Mouse (Mus musculus): Measurements from ENCODE around the gene Mmp14. TPM values are rescaled to one million over a fixed set of nuclear protein-coding genes. Genes with fewer than 3 reads are reported as not detected.

The Mmp14 gene
- polyA plus RNA-seq, 1 experiment from 2014 or later: 235 TPM

- H3K9me3 ChIP-seq (ENCODE audit: control insufficient read depth, low read length): no peaks in the 10 kb centered on the region
- H3K27me3 ChIP-seq (replicated peaks; ENCODE audit: control insufficient read depth, insufficient read depth, low read length): no peaks in the 10 kb centered on the region
- DNase-seq (ENCODE audit: low spot score) (no peak), ATAC-seq (ENCODE audit: low read depth) (no peak)
- H3K4me1 ChIP-seq (ENCODE audit: control insufficient read depth, insufficient read depth, low read length): peaks cover 20% of the 10 kb centered on the region
- no peak overlapping the region for H3K27ac ChIP-seq (replicated peaks; ENCODE audit: low read depth, low read length)
- H3K36me3 ChIP-seq (ENCODE audit: control insufficient read depth, insufficient read depth, low read length): peaks cover 61% of the 10 kb centered on the region
- WGBS: 87% methylated on average over 12 of the region's 12 CpGs
- H3K4me3 ChIP-seq (ENCODE audit: low read depth, low read length): no peak overlapping the region
- H3K4me2 ChIP-seq (ENCODE audit: low read depth, low read length): no peak overlapping the region
- H3K9ac ChIP-seq (ENCODE audit: low read depth, low read length): no peak overlapping the region
Measured at GRCm38 (mm10) chr14:54439155-54439554, 7.7 kb downstream of the Mmp14 start.

GRCm38 (mm10) chr14:54439610-54440009, 8.2 kb downstream of the Mmp14 start:
- Histone ChIP-seq H3K4me3 (ENCODE audit: low read depth, low read length) (no peak overlapping the region), H3K27ac (replicated peaks; ENCODE audit: low read depth, low read length) (no peak overlapping the region), H3K9me3 (ENCODE audit: control insufficient read depth, low read length) (no peaks in the 10 kb centered on the region), H3K27me3 (replicated peaks; ENCODE audit: control insufficient read depth, insufficient read depth, low read length) (no peaks in the 10 kb centered on the region), H3K9ac (ENCODE audit: low read depth, low read length) (no peak overlapping the region), H3K4me1 (ENCODE audit: control insufficient read depth, insufficient read depth, low read length) (peaks cover 16% of the 10 kb centered on the region), H3K4me2 (ENCODE audit: low read depth, low read length) (no peak overlapping the region), H3K36me3 (ENCODE audit: control insufficient read depth, insufficient read depth, low read length) (peaks cover 61% of the 10 kb centered on the region)
- ATAC-seq (ENCODE audit: low read depth) (no peak), DNase-seq (ENCODE audit: low spot score) (no peak)
- 62% methylated on average over 7 of the region's 7 CpGs for WGBS

- Histone ChIP-seq H3K36me3 (ENCODE audit: control insufficient read depth, insufficient read depth, low read length) (peaks cover 55% of the 10 kb centered on the region), H3K27me3 (replicated peaks; ENCODE audit: control insufficient read depth, insufficient read depth, low read length) (no peaks in the 10 kb centered on the region)
- 87% methylated on average over 14 of the region's 14 CpGs for WGBS
Measured at GRCm38 (mm10) chr14:54440538-54440937, 9.1 kb downstream of the Mmp14 start.

GRCm38 (mm10) chr14:54441365-54441764, 10.0 kb downstream of the Mmp14 start:
- Histone ChIP-seq H3K36me3 (ENCODE audit: control insufficient read depth, insufficient read depth, low read length) (peaks cover 47% of the 10 kb centered on the region), H3K9me3 (ENCODE audit: control insufficient read depth, low read length) (no peaks in the 10 kb centered on the region), H3K4me1 (ENCODE audit: control insufficient read depth, insufficient read depth, low read length) (peaks cover 14% of the 10 kb centered on the region), H3K9ac (ENCODE audit: low read depth, low read length) (no peak overlapping the region), H3K27me3 (replicated peaks; ENCODE audit: control insufficient read depth, insufficient read depth, low read length) (no peaks in the 10 kb centered on the region), H3K4me2 (ENCODE audit: low read depth, low read length) (no peak overlapping the region), H3K4me3 (ENCODE audit: low read depth, low read length) (no peak overlapping the region), H3K27ac (replicated peaks; ENCODE audit: low read depth, low read length) (no peak overlapping the region)
- DNase-seq (ENCODE audit: low spot score) (no peak), ATAC-seq (ENCODE audit: low read depth) (no peak)
- 85% methylated on average over 4 of the region's 4 CpGs for WGBS

More at GRCm38 (mm10) chr14:54440538-54440937, 9.1 kb downstream of the Mmp14 start:
- peaks cover 14% of the 10 kb centered on the region for H3K4me1 ChIP-seq (ENCODE audit: control insufficient read depth, insufficient read depth, low read length)
- H3K9ac ChIP-seq (ENCODE audit: low read depth, low read length): no peak overlapping the region
- H3K4me3 ChIP-seq (ENCODE audit: low read depth, low read length): no peak overlapping the region
- H3K27ac ChIP-seq (replicated peaks; ENCODE audit: low read depth, low read length): no peak overlapping the region
- no peaks in the 10 kb centered on the region for H3K9me3 ChIP-seq (ENCODE audit: control insufficient read depth, low read length)
- no peak overlapping the region for H3K4me2 ChIP-seq (ENCODE audit: low read depth, low read length)
- ATAC-seq (ENCODE audit: low read depth) (no peak), DNase-seq (ENCODE audit: low spot score) (no peak)

- H3K9ac ChIP-seq (ENCODE audit: low read depth, low read length): peak overlapping the region; percentile 28; the same call in 1 of the 2 replicates
- DNase-seq (ENCODE audit: low spot score) (no peak), ATAC-seq (ENCODE audit: low read depth) (no peak)
- no peaks in the 10 kb centered on the region for H3K27me3 ChIP-seq (replicated peaks; ENCODE audit: control insufficient read depth, insufficient read depth, low read length)
- H3K4me1 ChIP-seq (ENCODE audit: control insufficient read depth, insufficient read depth, low read length): peaks cover 14% of the 10 kb centered on the region
- no peak overlapping the region for H3K4me2 ChIP-seq (ENCODE audit: low read depth, low read length)
- no peak overlapping the region for H3K4me3 ChIP-seq (ENCODE audit: low read depth, low read length)
- peaks cover 35% of the 10 kb centered on the region for H3K36me3 ChIP-seq (ENCODE audit: control insufficient read depth, insufficient read depth, low read length)
- 83% methylated on average over 3 of the region's 3 CpGs for WGBS
- peak overlapping the region; percentile 91 for H3K27ac ChIP-seq (replicated peaks; ENCODE audit: low read depth, low read length)
- no peaks in the 10 kb centered on the region for H3K9me3 ChIP-seq (ENCODE audit: control insufficient read depth, low read length)
Measured at GRCm38 (mm10) chr14:54442548-54442947, 11.1 kb downstream of the Mmp14 start.

DNA sequence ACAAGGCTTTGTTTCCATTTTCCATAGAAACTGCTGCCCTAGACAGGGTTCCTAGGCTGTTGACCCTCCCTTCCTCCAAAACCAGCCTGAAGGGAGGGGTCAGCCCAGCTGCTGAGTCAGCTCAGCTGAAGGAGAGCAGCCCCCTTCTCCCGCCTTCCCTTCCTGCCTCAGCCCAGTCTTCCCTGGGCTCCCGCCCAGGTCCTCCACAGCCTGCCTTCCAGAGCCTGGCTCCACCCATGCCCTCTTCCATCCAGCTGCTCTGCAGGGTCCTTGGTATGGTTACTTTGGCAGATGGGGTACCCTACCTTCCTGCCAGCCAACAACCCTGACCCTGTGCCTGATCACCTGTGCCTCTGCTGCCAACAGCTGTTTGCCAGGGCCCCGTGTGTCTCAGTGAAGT, 11.8 kb downstream of the Mmp14 start:
- H3K9ac ChIP-seq (ENCODE audit: low read depth, low read length): peak overlapping the region; percentile 28; the same call in 1 of the 2 replicates
- peak overlapping the region; percentile 91 for H3K27ac ChIP-seq (replicated peaks; ENCODE audit: low read depth, low read length)
- H3K4me2 ChIP-seq (ENCODE audit: low read depth, low read length): peak overlapping the region; percentile 21
- WGBS: 7% methylated on average over 3 of the region's 3 CpGs
- H3K36me3 ChIP-seq (ENCODE audit: control insufficient read depth, insufficient read depth, low read length): peaks cover 29% of the 10 kb centered on the region
- DNase-seq (ENCODE audit: low spot score) (peak; percentile 91), ATAC-seq (ENCODE audit: low read depth) (peak; percentile 87)
- H3K4me3 ChIP-seq (ENCODE audit: low read depth, low read length): no peak overlapping the region
- H3K4me1 ChIP-seq (ENCODE audit: control insufficient read depth, insufficient read depth, low read length): peaks cover 14% of the 10 kb centered on the region
- no peaks in the 10 kb centered on the region for H3K27me3 ChIP-seq (replicated peaks; ENCODE audit: control insufficient read depth, insufficient read depth, low read length)
- H3K9me3 ChIP-seq (ENCODE audit: control insufficient read depth, low read length): no peaks in the 10 kb centered on the region

- Histone ChIP-seq H3K36me3 (ENCODE audit: control insufficient read depth, insufficient read depth, low read length) (peaks cover 22% of the 10 kb centered on the region), H3K4me1 (ENCODE audit: control insufficient read depth, insufficient read depth, low read length) (peaks cover 14% of the 10 kb centered on the region), H3K4me2 (ENCODE audit: low read depth, low read length) (peak overlapping the region; percentile 21), H3K9ac (ENCODE audit: low read depth, low read length) (0 out of 2 replicates have a peak overlapping the region, but pooled peaks have one; percentile 28), H3K27me3 (replicated peaks; ENCODE audit: control insufficient read depth, insufficient read depth, low read length) (no peaks in the 10 kb centered on the region), H3K27ac (replicated peaks; ENCODE audit: low read depth, low read length) (peak overlapping the region; percentile 91), H3K9me3 (ENCODE audit: control insufficient read depth, low read length) (no peaks in the 10 kb centered on the region), H3K4me3 (ENCODE audit: low read depth, low read length) (no peak overlapping the region)
- 40% methylated on average over 14 of the region's 15 CpGs for WGBS
- DNase-seq (ENCODE audit: low spot score) (peak; percentile 94), ATAC-seq (ENCODE audit: low read depth) (peak; percentile 78)
Measured at GRCm38 (mm10) chr14:54443712-54444618, 12.6 kb downstream of the Mmp14 start.

DNA sequence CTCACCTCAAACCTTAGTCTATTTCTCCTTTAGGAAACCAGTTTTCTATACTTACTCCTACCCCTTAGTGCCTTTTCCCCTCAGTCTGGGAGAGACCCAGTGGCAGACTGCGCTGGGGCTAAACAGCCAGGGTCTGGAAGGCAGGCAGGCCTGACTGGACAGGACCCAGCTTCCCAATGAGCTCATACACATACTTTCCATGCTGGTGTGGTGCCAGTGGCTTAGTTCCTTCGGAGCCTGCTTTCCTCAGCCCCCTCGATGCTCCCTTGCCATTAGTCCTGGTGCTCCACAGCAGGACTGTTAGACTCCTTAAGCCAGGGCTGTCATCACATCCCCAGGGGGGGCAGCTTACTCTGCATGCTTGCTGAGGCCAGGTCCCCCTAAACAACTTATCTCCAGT, 14.1 kb downstream of the Mmp14 start:
- H3K27me3 ChIP-seq (replicated peaks; ENCODE audit: control insufficient read depth, insufficient read depth, low read length): no peaks in the 10 kb centered on the region

More for the DNA sequence above, 14.1 kb downstream of the Mmp14 start:
- Histone ChIP-seq H3K27ac (replicated peaks; ENCODE audit: low read depth, low read length) (no peak overlapping the region), H3K36me3 (ENCODE audit: control insufficient read depth, insufficient read depth, low read length) (peaks cover 6% of the 10 kb centered on the region), H3K4me3 (ENCODE audit: low read depth, low read length) (no peak overlapping the region), H3K9ac (ENCODE audit: low read depth, low read length) (no peak overlapping the region), H3K9me3 (ENCODE audit: control insufficient read depth, low read length) (no peaks in the 10 kb centered on the region), H3K4me1 (ENCODE audit: control insufficient read depth, insufficient read depth, low read length) (peaks cover 14% of the 10 kb centered on the region), H3K4me2 (ENCODE audit: low read depth, low read length) (no peak overlapping the region)
- ATAC-seq (ENCODE audit: low read depth) (no peak), DNase-seq (ENCODE audit: low spot score) (no peak)
- 41% methylated on average over 3 of the region's 3 CpGs for WGBS

Measured in embryonic facial prominence, embryonic 14.5 days (tissue).